Mouse (Mus musculus) cortical plate, adult 2 months (tissue): Measurements from ENCODE around the gene Snai3.

Source experiments
- CTCF ChIP-seq: fragments of 200-500 bp; IDR thresholded peaks from 2 replicates; pipeline ENCODE4 v1.5.1; 2011; ENCODE audit warnings: mild to moderate bottlenecking, control low read depth, low read length; ENCODE audit not compliant: insufficient read depth; ENCODE audit errors: extremely low read depth
- POLR2A ChIP-seq: fragments of 200-500 bp; IDR thresholded peaks from 2 replicates; pipeline ENCODE4 v1.6.1; 2011; ENCODE audit warnings: mild to moderate bottlenecking, low read length, control low read depth; ENCODE audit not compliant: insufficient read depth; ENCODE audit errors: extremely low read depth

DNA sequence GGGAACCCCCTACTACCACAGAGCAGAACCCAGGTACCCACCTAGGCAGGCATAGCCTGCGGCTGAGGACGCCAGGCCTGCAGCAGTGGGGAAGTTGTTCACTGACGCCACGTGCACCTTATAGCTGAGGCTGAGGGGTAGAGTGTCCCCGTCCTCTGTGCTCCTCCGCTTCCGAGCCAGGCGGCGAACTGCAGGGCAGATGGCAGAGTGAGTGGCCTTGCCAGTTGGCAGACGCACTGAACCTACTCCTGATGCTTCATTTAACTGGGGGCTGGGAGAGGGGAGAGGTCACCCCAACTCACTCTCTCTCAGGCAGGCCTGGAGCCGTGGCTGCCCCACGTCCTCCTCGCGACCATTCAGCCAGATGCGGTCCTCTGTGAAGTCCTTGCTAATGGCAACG is 21.2 kb downstream of the Snai3 start:
- TF ChIP-seq CTCF: no peak
- no peak for TF ChIP-seq POLR2A
